Mouse (Mus musculus) stomach, postnatal 0 days (tissue): ENCODE measurements around the gene Ap3d1. TPM values are rescaled to one million over a fixed set of nuclear protein-coding genes. Genes with fewer than 3 reads are reported as not detected.

Source experiments
- ATAC-seq: fragments of 200-750 bp; cut with Nextera tagmentation; 2 replicates; pipeline ENCODE4 v1.8.0; 2017; ENCODE audit not compliant: low FRiP score, low TSS enrichment
- DNase-seq: peaks from one replicate; pipeline ENCODE4 v3.0.0-alpha.2; 2016; ENCODE audit warnings: low spot score
- H3K27ac ChIP-seq: fragments of 300-500 bp; sonication (generic); replicated peaks from 2 replicates; pipeline ENCODE4 v1.5.1; 2014; ENCODE audit warnings: mild to moderate bottlenecking, control low read depth
- H3K27me3 ChIP-seq: fragments of 300-500 bp; sonication (generic); 2 replicates; pipeline ENCODE4 v1.6.1; 2014; ENCODE audit warnings: low read length; ENCODE audit not compliant: control insufficient read depth, insufficient read depth
- H3K36me3 ChIP-seq: fragments of 300-500 bp; sonication (generic); 2 replicates; pipeline ENCODE4 v1.6.1; 2014; ENCODE audit warnings: low read length, mixed read lengths; ENCODE audit not compliant: control insufficient read depth, insufficient read depth
- H3K4me1 ChIP-seq: fragments of 300-500 bp; sonication (generic); replicated peaks from 2 replicates; pipeline ENCODE4 v1.6.1; 2014; ENCODE audit warnings: antibody characterized with exemption; ENCODE audit not compliant: control insufficient read depth, insufficient read depth
- H3K4me2 ChIP-seq: fragments of 300-500 bp; sonication (generic); replicated peaks from 2 replicates; pipeline ENCODE4 v1.6.1; 2014; ENCODE audit warnings: low read depth, mild to moderate bottlenecking, control low read depth, moderate library complexity
- H3K4me3 ChIP-seq: fragments of 300-500 bp; sonication (generic); 2 replicates; pipeline ENCODE4 v1.5.1; 2014; ENCODE audit warnings: low read depth, low read length, control low read depth
- H3K9ac ChIP-seq: fragments of 300-500 bp; sonication (generic); 2 replicates; pipeline ENCODE4 v1.6.1; 2014; ENCODE audit warnings: mild to moderate bottlenecking, low read length, control low read depth, mixed read lengths
- H3K9me3 ChIP-seq: fragments of 300-500 bp; sonication (generic); 2 replicates; pipeline ENCODE4 v1.6.1; 2016; ENCODE audit warnings: low read length; ENCODE audit not compliant: control insufficient read depth
- CTCF ChIP-seq: IDR thresholded peaks from 2 replicates; pipeline ENCODE4 v1.5.1; 2016; ENCODE audit warnings: antibody characterized with exemption, low read depth, mild to moderate bottlenecking, moderate library complexity
- EP300 ChIP-seq: optimal IDR thresholded peaks from 2 replicates; pipeline ENCODE3; 2016; ENCODE audit warnings: antibody characterized with exemption
- WGBS: fragments of 180-500 bp; shearing (Covaris S2); extraction: QIAGEN DNeasy Blood & Tissue Kit; methylation state at CpG from one replicate; pipeline ENCODE4 v1.1.7; 2014; 5-methylcytosine and 5-hydroxymethylcytosine counted together
- polyA plus RNA-seq: library from polyadenylated mRNA; unstranded; fragments of >200 nt; fragmentation: Nextera tagmentation; extraction: Ambion mirVana; gene quantifications from 2 replicates; pipeline ENCODE4 v1.2.1, GENCODE M21; 2015

Ap3d1 gene
- polyA plus RNA-seq, 1 experiment from 2014 or later, result 38.7 TPM

- peaks cover 6% of the 10 kb centered on the region for H3K4me1 ChIP-seq
- H3K4me3 ChIP-seq, result peak within 1 kb of the TSS; percentile 53
- peak within 1 kb of the TSS; percentile 86 for H3K27ac ChIP-seq
- peak within 1 kb of the TSS; percentile 72 for H3K4me2 ChIP-seq
- TF ChIP-seq EP300 (peak; percentile 41), CTCF (peak; percentile 39; the same call in 1 of the 2 replicates)
- peaks cover 7% of the 10 kb centered on the region for H3K36me3 ChIP-seq
- peak within 1 kb of the TSS; percentile 58 for H3K9ac ChIP-seq
- DNase-seq, result peak; percentile 100
- no peaks in the 10 kb centered on the region for H3K27me3 ChIP-seq
- ATAC-seq, result peak; percentile 95
- under 1% methylated on average over 57 of the region's 59 CpGs for whole genome bisulfite sequencing
- H3K9me3 ChIP-seq, result no peaks in the 10 kb centered on the region
Measured at GRCm38 (mm10) chr10:80701721-80702535, 40.1 kb downstream of the Ap3d1 start, which contains the start of the genes Mob3a and Izumo4. Mob3a (minus strand) TSS chr10:80701977. Izumo4 (plus strand) TSS chr10:80702184.

DNA sequence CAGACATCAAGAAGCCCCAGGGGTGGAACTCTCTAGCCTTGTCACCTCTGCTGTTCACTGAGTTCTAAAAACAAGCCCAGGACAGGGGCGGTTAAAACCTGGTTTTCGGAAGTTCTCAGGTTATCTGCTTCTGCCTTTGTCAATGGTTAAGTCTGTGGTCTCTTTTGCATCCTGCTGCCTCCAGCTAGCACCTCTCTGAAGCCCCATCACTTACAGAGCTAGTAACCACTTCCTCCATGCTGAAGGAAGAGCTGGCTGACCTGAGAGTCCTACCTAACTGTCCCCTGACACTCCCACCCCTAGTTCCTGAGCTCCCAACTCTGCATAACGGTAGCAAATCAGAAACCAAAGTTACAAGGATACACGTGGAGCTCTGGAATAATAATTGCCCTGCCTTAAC is 41.3 kb downstream of the Ap3d1 start:
- 44% methylated on average over 4 of the region's 4 CpGs for WGBS
- Histone ChIP-seq H3K4me2 (peak overlapping the region; percentile 51), H3K9me3 (no peaks in the 10 kb centered on the region), H3K36me3 (peaks cover 3% of the 10 kb centered on the region; the same call in 1 of the 2 replicates), H3K4me3 (peak overlapping the region; percentile 53), H3K9ac (peak overlapping the region; percentile 31; the same call in 1 of the 2 replicates), H3K27me3 (no peaks in the 10 kb centered on the region), H3K4me1 (peaks cover 6% of the 10 kb centered on the region), H3K27ac (no peak overlapping the region)
- TF ChIP-seq CTCF, result no peak
- no peak for TF ChIP-seq EP300
- no peak for ATAC-seq
- no peak for DNase-seq

- Histone ChIP-seq H3K36me3 (peaks cover 3% of the 10 kb centered on the region; the same call in 1 of the 2 replicates), H3K9me3 (no peaks in the 10 kb centered on the region), H3K27me3 (no peaks in the 10 kb centered on the region), H3K9ac (no peak overlapping the region), H3K4me3 (no peak overlapping the region), H3K4me1 (peaks cover 6% of the 10 kb centered on the region), H3K4me2 (no peak overlapping the region), H3K27ac (no peak overlapping the region)
- ATAC-seq, result no peak
- no peak for DNase-seq
- TF ChIP-seq CTCF (no peak), EP300 (no peak)
- WGBS, result 68% methylated on average over 7 of the region's 7 CpGs
Measured at GRCm38 (mm10) chr10:80700038-80700504, 42.0 kb downstream of the Ap3d1 start.

GRCm38 (mm10) chr10:80698605-80699004 is 43.5 kb downstream of the Ap3d1 start:
- DNase-seq, result no peak
- no peak overlapping the region for H3K9ac ChIP-seq

DNA sequence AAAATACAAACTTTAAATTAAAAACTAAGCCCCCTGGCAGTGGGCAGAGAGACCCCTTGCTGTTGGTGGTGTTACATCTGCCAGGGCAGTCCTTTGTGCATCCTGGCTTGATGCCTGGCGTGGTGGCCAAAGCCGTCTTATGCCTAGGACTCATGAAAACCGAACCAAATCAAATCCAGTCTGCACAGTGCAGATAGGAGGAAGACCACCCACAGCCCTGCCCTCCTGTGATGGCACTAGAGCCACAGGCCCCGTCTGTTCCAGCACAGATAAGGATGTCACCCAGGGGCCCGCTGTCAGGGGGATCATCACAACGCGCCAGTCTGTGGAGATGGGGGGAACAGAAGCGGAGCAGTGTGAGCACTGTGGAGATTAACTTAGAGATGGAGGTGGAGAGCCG is 44.3 kb downstream of the Ap3d1 start:
- no peak overlapping the region for H3K27ac ChIP-seq
- H3K9ac ChIP-seq, result peak overlapping the region; percentile 31
- 0 out of 2 replicates have a peak, but pooled peaks cover 4% of the 10 kb centered on the region for H3K36me3 ChIP-seq
- TF ChIP-seq CTCF (no peak), EP300 (no peak)
- ATAC-seq, result no peak
- peaks cover 6% of the 10 kb centered on the region for H3K4me1 ChIP-seq
- no peak for DNase-seq
- no peaks in the 10 kb centered on the region for H3K27me3 ChIP-seq
- H3K4me3 ChIP-seq, result no peak overlapping the region
- no peaks in the 10 kb centered on the region for H3K9me3 ChIP-seq
- WGBS, result 81% methylated on average over 9 of the region's 9 CpGs
- no peak overlapping the region for H3K4me2 ChIP-seq

More at GRCm38 (mm10) chr10:80698605-80699004, 43.5 kb downstream of the Ap3d1 start:
- WGBS, result 86% methylated on average over 9 of the region's 9 CpGs
- Histone ChIP-seq H3K4me2 (no peak overlapping the region), H3K36me3 (peaks cover 4% of the 10 kb centered on the region; the same call in 1 of the 2 replicates), H3K27ac (no peak overlapping the region), H3K27me3 (no peaks in the 10 kb centered on the region), H3K9me3 (no peaks in the 10 kb centered on the region), H3K4me1 (peaks cover 6% of the 10 kb centered on the region), H3K4me3 (no peak overlapping the region)
- no peak for ATAC-seq
- no peak for TF ChIP-seq CTCF
- no peak for TF ChIP-seq EP300

DNA sequence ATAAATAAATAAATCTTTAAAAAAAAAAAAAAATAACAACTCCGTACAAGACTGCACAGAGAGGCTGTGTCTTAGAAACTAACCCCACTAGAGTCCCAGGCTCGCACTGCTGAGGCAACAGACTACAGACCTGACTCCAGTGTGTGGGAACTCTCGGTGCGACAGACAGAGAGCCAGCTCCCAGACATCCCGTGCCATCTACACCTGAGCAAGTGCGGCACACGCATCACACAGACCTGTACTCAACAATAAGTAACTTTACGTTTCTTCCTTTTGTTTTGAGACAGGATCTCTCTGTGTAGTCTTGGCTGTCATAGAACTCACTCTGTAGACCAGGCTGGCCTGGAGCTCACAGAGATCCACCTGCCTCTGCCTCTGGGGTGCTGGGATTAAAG is 44.7 kb downstream of the Ap3d1 start:
- Histone ChIP-seq H3K27me3 (no peaks in the 10 kb centered on the region), H3K9ac (no peak overlapping the region), H3K36me3 (0 out of 2 replicates have a peak, but pooled peaks cover 4% of the 10 kb centered on the region), H3K9me3 (no peaks in the 10 kb centered on the region), H3K4me1 (peaks cover 6% of the 10 kb centered on the region), H3K4me3 (no peak overlapping the region), H3K4me2 (no peak overlapping the region), H3K27ac (no peak overlapping the region)
- ATAC-seq, result no peak
- TF ChIP-seq EP300 (no peak), CTCF (no peak)
- no peak for DNase-seq
- WGBS, result 84% methylated on average over 8 of the region's 8 CpGs
